Comparison of ENCODE assay signal across 8 mouse cellular contexts in the genomic region with DNA sequence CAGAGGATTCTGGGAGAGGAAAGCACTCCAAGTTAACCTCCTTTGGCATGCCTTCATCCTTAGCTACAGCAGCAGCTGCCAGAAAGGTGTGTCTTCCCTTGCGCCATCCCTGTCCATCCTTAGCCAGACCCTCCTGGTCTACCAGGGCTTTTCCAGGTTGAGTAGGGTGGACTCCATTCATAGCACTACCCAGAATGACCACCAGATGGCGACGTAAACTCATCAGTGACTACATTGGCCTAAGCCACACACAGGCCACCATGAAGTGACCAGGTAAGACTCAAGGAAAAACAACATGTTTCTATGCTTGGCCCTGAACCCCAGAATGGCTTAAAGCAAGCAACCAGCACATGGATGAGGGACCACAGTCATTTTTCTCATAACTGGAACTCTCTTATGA. TPM values are rescaled to one million over a fixed set of nuclear protein-coding genes. Genes with fewer than 3 reads are reported as not detected.
DNase-seq lines count a peak whose midpoint lies in the region; ATAC-seq and TF ChIP-seq lines count a peak whose summit lies in the region.

No protein-coding gene starts in this region.

- H3K27ac ChIP-seq in cortical plate, adult 2 months (ENCODE audit: insufficient read depth, low read length): no peak overlapping the region
- H3K27ac ChIP-seq in left cerebral cortex, adult 2 months: no peak overlapping the region

- H3K4me1 ChIP-seq in cortical plate, adult 2 months (ENCODE audit: control insufficient read depth, insufficient read depth, low read length): no peaks in the 10 kb centered on the region

- TF ChIP-seq POLR2A in cortical plate, adult 2 months (IDR thresholded peaks at IDR 0.05; ENCODE audit: extremely low read depth, insufficient read depth, low read length): no peak

- intact Hi-C loops in left cerebral cortex, adult 2 months (cut with DNase I): loop anchor here (1.0 to 2.0 kb wide), 2 partner anchors 51 to 109 kb away; no protein-coding TSS in a partner anchor

- ATAC-seq in megakaryocyte-erythroid progenitor cell, adult 5-6 weeks (replicated peaks; ENCODE audit: low FRiP score, low TSS enrichment, poor library complexity, severe bottlenecking): peak; percentile 84

- H3K4me3 ChIP-seq in cortical plate, adult 2 months (ENCODE audit: insufficient read depth, low read length): no peak overlapping the region
- no peak overlapping the region for H3K4me3 ChIP-seq in left cerebral cortex, adult 2 months

- peak; percentile 94 for DNase-seq in adipocyte (ENCODE audit: low spot score)
- peak; percentile 89 for DNase-seq in gastrocnemius, postnatal 10 days
- DNase-seq in induced T-regulatory cell, adult 2 months (ENCODE audit: low read depth): peak; percentile 91
- peak; percentile 81 to 90 for DNase-seq in left cerebral cortex, adult 2 months (ENCODE audit: extremely low spot score in 1 of 2, low spot score in 2 of 2)
- peak; percentile 85 for DNase-seq in right cerebral cortex, postnatal 14 days
- peak; percentile 89 for DNase-seq in urinary bladder, postnatal 14 days (ENCODE audit: low spot score)

- TF ChIP-seq CTCF in cortical plate, adult 2 months (IDR thresholded peaks at IDR 0.05; ENCODE audit: extremely low read depth, insufficient read depth, low read length): peak; percentile 98
- peak; percentile 97 for TF ChIP-seq CTCF in left cerebral cortex, adult 2 months (IDR thresholded peaks at IDR 0.05)

RNA-seq across cellular contexts. Expression of a gene that starts 8.3 kb away (rescaled TPM):
- 268 and 302 TPM in 2 replicates for polyA plus RNA-seq in cortical plate, adult 2 months (2012; rRNA removed)
- 10 to 100 TPM; 65.0 to 81.1 TPM for total RNA-seq in gastrocnemius, postnatal 10 days (2021)
- total RNA-seq in left cerebral cortex, adult 2 months (2021): 100 to 1,000 TPM; 219 to 236 TPM
- total RNA-seq in megakaryocyte-erythroid progenitor cell, adult 5-6 weeks (2014; fragmentation: Nextera tagmentation): 0.25 TPM in 1 of 2 replicates, not detected in the other
- not detected in 2 replicates for total RNA-seq in megakaryocyte-erythroid progenitor cell, adult 5-6 weeks (2017)

Comparison
In these comparisons a context has a peak if more than half of its experiments do, and no peak if none do; other contexts are left out.
1. RNA of a gene that starts 8.3 kb away (total RNA-seq): 219 to 236 TPM in left cerebral cortex, adult 2 months and 65.0 to 81.1 TPM in gastrocnemius, postnatal 10 days; 0.25 TPM in megakaryocyte-erythroid progenitor cell, adult 5-6 weeks; every median in the first group is over 10 times any median in the second.
2. Peak in every context shown above with its lines, with median percentiles within 50 percentile points of each other: DNase-seq.